Mouse (Mus musculus) liver, adult 2 months (tissue): ENCODE data around the gene A4galt.

Experiments used
- CTCF ChIP-seq: fragments of 200-500 bp; IDR thresholded peaks from 2 replicates; pipeline ENCODE4 v1.5.1; 2011; ENCODE audit warnings: low read depth, low read length, control low read depth
- POLR2A ChIP-seq: fragments of 200-500 bp; IDR thresholded peaks from 2 replicates; pipeline ENCODE4 v1.6.1; 2011; ENCODE audit warnings: low read length, control low read depth; ENCODE audit not compliant: insufficient read depth; ENCODE audit errors: extremely low read depth

- no peak for TF ChIP-seq POLR2A
- TF ChIP-seq CTCF = no peak
Measured at GRCm38 (mm10) chr15:83256491-83256890, 4.9 kb upstream of the A4galt start.
